Mouse (Mus musculus) left cerebral cortex, adult 2 months (tissue): ENCODE measurements around the gene Fcho2. TPM values are rescaled to one million over a fixed set of nuclear protein-coding genes. Genes with fewer than 3 reads are reported as not detected.
A peak's percentile ranks its signal among the peaks of the same experiment; 100 is the strongest.

Experiments used
- DNase-seq, 2 experiments: peaks; one replicate each; pipeline ENCODE4 v3.0.0; 2021 to 2022; ENCODE audit warnings: low spot score in 2 of 2, mixed read lengths in 1 of 2; ENCODE audit errors: extremely low spot score in 1 of 2
- H3K27ac ChIP-seq: fragments of 200-600 bp; 2 replicates; pipeline ENCODE4 v1.8.1; 2022
- H3K4me3 ChIP-seq: fragments of 200-600 bp; 2 replicates; pipeline ENCODE4 v1.8.1; 2022
- CTCF ChIP-seq: fragments of 200-600 bp; IDR thresholded peaks from 2 replicates; pipeline ENCODE4 v1.8.1; 2022; ENCODE audit warnings: antibody characterized with exemption, mild to moderate bottlenecking, moderate library complexity
- intact Hi-C: fragments of 180-260 bp; cut with DNase I; formaldehyde crosslinking; loops from one replicate; pipeline ENCODE4 v1.15.1; 2025
- total RNA-seq, 2 experiments: library from RNA; stranded (reverse); gene quantifications; 2 replicates each; pipeline ENCODE4 v1.2.3; 2021

The Fcho2 gene
- total RNA-seq, 2 experiments from 2014 or later = 36.6 to 40.8 TPM

DNA sequence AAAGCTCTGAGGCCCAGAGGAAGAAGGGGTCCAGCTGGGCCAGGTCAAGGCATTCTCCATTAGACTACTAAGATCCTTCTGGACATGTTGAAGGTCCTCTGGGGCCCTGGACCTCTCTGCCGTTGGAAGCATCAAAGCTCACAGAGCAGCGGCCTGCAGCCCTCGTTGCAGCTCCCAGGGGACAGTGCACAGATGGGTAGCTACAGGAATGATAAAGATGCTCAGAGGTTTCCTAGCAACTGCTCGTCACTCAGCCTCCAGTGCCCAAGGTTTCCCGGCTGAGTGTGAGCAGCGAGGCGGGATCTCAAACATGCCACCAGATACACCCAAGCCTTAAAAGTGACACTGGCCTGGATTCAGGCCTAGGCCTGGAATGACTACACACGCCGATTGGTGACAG, 127.3 kb downstream of the Fcho2 start:
- Histone ChIP-seq H3K4me3 (no peak overlapping the region), H3K27ac (no peak overlapping the region)
- intact Hi-C loops = no loop called here
- peak in 1 of 2 experiments; percentile 41 for DNase-seq
- TF ChIP-seq CTCF = no peak

DNA sequence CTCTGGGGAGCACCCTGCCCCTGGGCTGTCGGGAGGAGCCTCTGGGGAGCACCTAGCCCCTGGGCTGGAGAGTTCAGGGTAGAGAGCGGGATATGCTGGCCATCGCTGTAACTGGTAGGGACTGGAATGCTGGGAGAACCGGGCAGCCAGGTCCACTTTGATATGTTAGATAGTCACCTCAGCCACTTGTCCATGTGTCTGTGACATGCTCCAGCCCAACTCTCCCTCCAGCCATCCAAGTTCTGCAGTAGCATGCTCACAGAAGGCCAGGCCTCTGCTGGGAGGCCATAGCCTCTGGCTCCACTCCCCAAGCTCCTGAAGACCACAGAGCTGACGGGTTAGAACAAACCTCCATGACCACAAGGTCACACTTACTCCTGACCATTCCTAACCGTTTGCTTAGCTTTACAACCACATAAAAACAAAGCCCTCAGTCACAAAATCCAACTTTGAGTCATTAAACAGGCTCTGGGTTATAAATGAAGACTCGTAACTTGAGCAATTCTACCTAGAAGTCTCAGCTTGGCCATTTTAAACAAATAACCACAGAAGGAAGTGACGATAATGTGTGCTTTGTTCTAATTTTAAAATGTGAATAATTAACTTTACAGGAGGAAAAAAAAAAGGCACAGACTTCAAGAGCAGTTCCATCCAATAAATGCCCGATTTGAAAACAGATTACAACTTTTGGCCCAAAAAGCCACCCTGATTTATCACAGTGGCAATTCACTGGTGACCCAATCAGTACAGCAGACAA, 130.9 kb downstream of the Fcho2 start:
- TF ChIP-seq CTCF = no peak
- no peak overlapping the region for H3K27ac ChIP-seq
- H3K4me3 ChIP-seq = no peak overlapping the region
- intact Hi-C loops = no loop called here
- DNase-seq = no peak

DNA sequence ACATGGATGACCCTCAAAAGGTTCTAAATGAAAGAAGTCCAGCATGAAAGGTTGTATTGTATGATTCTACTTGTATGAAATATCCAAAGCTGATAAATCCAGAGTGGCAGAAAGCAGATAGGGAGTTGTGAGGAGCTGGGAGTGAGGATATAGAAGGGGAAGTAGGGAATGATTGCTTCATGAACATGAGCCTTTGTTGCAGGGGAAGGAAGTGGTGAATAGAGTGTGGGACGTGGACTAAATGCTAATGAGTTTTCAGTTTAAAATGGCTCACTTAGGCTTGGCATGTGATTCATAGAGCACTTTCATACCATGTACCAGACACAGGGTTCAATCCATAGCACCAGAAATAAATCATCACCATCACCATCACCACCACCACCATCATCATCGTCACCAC, 131.8 kb downstream of the Fcho2 start:
- no peak for DNase-seq
- H3K27ac ChIP-seq = no peak overlapping the region
- TF ChIP-seq CTCF = no peak
- H3K4me3 ChIP-seq = no peak overlapping the region
- intact Hi-C loops = no loop called here

DNA sequence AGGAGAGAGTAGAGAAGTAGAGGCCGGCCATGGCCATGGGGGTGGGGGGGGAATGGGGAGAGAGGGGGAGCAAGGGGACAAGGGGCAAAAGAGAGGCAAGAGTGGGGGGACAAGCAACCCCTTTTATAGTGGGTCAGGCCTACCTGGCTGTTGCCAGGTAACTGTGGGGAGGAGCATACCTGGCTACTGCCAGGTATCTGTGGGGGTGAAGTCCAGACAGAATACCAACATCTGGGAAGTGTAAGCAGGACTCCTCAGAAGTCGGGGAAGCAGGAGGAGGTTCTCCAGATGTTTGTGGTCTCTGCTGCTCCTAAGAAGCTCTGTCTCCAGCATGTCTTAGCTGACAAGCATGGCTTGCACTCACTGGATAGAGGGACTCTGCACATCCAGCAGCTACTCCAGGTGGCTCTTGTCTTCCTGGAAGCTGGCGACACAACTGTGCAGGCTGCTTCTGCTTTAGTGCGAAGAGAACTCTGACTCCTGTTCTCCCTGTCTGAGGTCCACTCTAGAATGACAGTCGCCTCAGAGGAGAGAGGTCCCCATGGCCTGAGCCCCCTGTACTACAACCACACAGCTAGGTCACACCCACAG, 134.7 kb downstream of the Fcho2 start:
- no peak for DNase-seq
- no peak for TF ChIP-seq CTCF
- H3K4me3 ChIP-seq = no peak overlapping the region
- intact Hi-C loops = no loop called here
- no peak overlapping the region for H3K27ac ChIP-seq

DNA sequence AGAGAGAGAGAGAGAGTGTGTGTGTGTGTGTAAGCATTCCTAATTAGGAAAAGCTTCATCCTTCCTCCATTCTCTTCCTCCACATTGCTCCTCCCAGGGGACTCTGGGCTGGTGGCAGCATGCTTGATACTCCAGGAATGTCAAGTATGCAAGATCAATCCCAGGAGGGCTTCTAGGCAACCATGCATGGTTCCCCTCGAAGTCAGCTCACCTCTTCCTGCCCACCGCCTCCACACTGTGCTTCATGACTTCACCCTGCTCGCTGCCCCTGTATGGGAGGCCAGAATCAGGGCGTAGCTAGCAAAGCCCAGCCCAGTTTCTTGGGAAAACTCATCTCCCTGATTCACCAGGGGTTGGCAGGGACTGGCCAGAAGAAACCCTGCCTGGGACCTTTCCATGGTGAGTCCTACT, 135.6 kb downstream of the Fcho2 start:
- intact Hi-C loops = no loop called here
- DNase-seq = no peak
- Histone ChIP-seq H3K4me3 (no peak overlapping the region), H3K27ac (no peak overlapping the region)
- no peak for TF ChIP-seq CTCF

DNA sequence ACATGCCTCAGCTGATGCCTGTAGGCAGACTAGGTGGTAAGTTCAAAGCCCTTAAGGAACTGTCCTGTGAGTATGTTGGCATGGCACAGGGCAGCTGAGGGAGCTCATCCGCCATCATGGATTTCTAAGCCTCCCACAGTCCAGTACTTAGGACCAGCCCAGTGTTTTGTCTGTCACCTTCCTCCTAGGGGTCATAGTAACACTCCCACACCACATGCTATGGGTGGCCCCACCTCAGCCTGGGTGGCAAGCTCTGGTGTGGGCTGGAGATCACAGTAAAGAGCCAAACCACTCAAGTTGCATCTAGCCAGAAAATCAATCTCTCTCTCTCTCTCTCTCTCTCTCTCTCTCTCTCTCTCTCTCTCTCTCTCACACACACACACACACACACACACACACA, 136.0 kb downstream of the Fcho2 start:
- DNase-seq = no peak
- intact Hi-C loops = no loop called here
- TF ChIP-seq CTCF = no peak
- Histone ChIP-seq H3K27ac (no peak overlapping the region), H3K4me3 (no peak overlapping the region)

DNA sequence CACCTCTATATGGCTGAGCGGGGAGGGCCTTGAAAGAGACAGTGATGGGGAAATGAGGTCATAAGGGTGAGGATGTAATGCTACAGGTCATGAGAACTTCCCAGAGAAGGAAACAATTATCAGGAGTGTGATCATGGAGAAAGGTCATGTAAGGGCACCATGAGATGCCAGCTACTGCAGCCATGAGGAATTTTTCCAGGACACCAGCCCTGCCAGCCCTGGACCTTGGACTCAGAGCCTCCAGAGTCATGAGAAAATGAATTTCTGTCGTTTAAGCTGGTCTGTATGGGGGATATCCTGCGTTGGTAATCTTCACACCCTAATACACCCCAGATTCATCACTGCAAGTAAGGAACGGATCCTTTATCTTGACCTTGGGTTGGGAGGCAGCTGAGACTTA, 141.3 kb downstream of the Fcho2 start:
- Histone ChIP-seq H3K27ac (no peak overlapping the region), H3K4me3 (no peak overlapping the region)
- DNase-seq = no peak
- no peak for TF ChIP-seq CTCF
- intact Hi-C loops = no loop called here

Other genes with a start within 250 kb of the Fcho2 start
- under 1 TPM in 1 of 2 experiments, not detected in 1; 0.14 TPM for gene Tmem174, start 178.0 kb downstream of the Fcho2 start, total RNA-seq
- under 1 TPM in 1 of 2 experiments, not detected in 1; 0.30 TPM for gene Tmem171, start 120.6 kb downstream of the Fcho2 start, total RNA-seq
- 10 to 100 TPM; 66.9 to 67.5 TPM for gene Tnpo1, start 110.9 kb upstream of the Fcho2 start, total RNA-seq
- not detected for gene 1700024P04Rik, start 169.1 kb upstream of the Fcho2 start, total RNA-seq